Mouse (Mus musculus): ENCODE measurements around the gene Olfr1246. TPM values are rescaled to one million over a fixed set of nuclear protein-coding genes. Genes with fewer than 3 reads are reported as not detected.

The Olfr1246 gene
- total and polyA plus RNA-seq, 2 experiments = not detected

DNA sequence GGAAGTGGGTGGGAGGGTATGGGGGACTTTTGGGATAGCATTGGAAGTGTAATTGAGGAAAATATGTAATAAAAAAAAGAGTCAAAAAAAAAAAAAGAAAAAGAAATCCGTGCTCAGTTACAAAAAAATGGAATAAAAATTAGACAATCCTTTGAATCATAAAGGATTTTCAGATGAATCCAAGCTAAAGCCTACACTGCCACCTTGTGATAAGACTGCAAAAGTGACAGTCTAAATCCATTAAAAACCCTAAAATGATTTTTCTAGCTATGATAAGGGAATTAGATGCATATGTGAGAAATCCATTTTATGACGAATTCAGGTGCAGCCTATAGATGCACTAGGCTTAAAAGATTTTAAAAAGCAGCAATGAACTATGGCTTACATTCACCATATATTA lies 48.4 kb downstream of the Olfr1246 start:
- Histone ChIP-seq H3K27ac (replicated peaks; ENCODE audit: insufficient read depth, low read depth, low read length) (no peak overlapping the region), H3K36me3 (ENCODE audit: control insufficient read depth, insufficient read depth, low read length) (no peaks in the 10 kb centered on the region), H3K4me1 (ENCODE audit: control insufficient read depth, insufficient read depth, low read length) (no peaks in the 10 kb centered on the region), H3K9ac (ENCODE audit: low read depth, low read length) (no peak overlapping the region), H3K27me3 (ENCODE audit: control insufficient read depth, insufficient read depth, low read length) (no peaks in the 10 kb centered on the region), H3K79me2 (ENCODE audit: control insufficient read depth, insufficient read depth, low read length) (no peaks in the 10 kb centered on the region), H3K4me3 (ENCODE audit: insufficient read depth, low read depth, low read length) (no peak overlapping the region)
- no peak for TF ChIP-seq POLR2A (IDR thresholded peaks at IDR 0.05; ENCODE audit: extremely low read depth, insufficient read depth, low read length)
- TF ChIP-seq CTCF (IDR thresholded peaks at IDR 0.05; ENCODE audit: low read depth, low read length) = no peak
- 52% methylated on average over 2 of the region's 2 CpGs for WGBS
- DNase-seq (ENCODE audit: extremely low read depth, low read depth, low spot score) = no peak

DNA sequence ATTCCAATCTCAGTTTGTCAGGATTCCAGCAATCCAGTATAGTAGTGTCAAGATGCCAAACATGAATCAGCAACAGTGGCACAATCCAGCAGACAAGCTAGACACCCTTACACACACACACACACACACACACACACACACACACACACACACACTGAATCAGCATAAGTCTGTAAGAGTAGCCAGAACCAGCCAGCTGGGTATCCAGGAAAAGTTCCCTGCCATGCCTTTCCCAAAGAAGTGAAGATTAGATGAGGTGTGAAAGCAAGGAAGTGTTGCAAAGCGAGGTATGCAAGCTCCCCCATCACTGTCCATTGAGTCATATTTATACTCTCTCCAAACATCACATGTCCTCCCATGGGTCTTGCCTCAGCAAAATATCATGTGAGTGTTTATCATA lies 53.0 kb downstream of the Olfr1246 start:
- TF ChIP-seq POLR2A (IDR thresholded peaks at IDR 0.05; ENCODE audit: extremely low read depth, insufficient read depth, low read length) (no peak), CTCF (IDR thresholded peaks at IDR 0.05; ENCODE audit: low read depth, low read length) (no peak)
- H3K27ac ChIP-seq (replicated peaks; ENCODE audit: insufficient read depth, low read depth, low read length) = no peak overlapping the region
- no peaks in the 10 kb centered on the region for H3K79me2 ChIP-seq (ENCODE audit: control insufficient read depth, insufficient read depth, low read length)
- no peak overlapping the region for H3K4me3 ChIP-seq (ENCODE audit: insufficient read depth, low read depth, low read length)
- H3K4me1 ChIP-seq (ENCODE audit: control insufficient read depth, insufficient read depth, low read length) = no peaks in the 10 kb centered on the region
- no peaks in the 10 kb centered on the region for H3K27me3 ChIP-seq (ENCODE audit: control insufficient read depth, insufficient read depth, low read length)
- H3K9ac ChIP-seq (ENCODE audit: low read depth, low read length) = no peak overlapping the region
- H3K36me3 ChIP-seq (ENCODE audit: control insufficient read depth, insufficient read depth, low read length) = no peaks in the 10 kb centered on the region
- no peak for DNase-seq (ENCODE audit: extremely low read depth, low read depth, low spot score)
- 48% methylated on average over 1 of the region's 1 CpGs for whole genome bisulfite sequencing

Other genes starting within 250 kb of the Olfr1246 start
- gene Olfr1234, start 228.3 kb downstream of the Olfr1246 start, total RNA-seq (2014; rRNA removed) = not detected in 2 replicates
- not detected in 2 replicates for gene Olfr1234, start 228.3 kb downstream of the Olfr1246 start, polyA plus RNA-seq (2012; rRNA removed)
- gene Olfr1238, start 183.5 kb downstream of the Olfr1246 start, total RNA-seq (2014; rRNA removed) = not detected in 2 replicates
- not detected in 2 replicates for gene Olfr1238, start 183.5 kb downstream of the Olfr1246 start, polyA plus RNA-seq (2012; rRNA removed)
- gene Olfr1239, start 172.8 kb downstream of the Olfr1246 start, total RNA-seq (2014; rRNA removed) = not detected in 2 replicates
- gene Olfr1239, start 172.8 kb downstream of the Olfr1246 start, polyA plus RNA-seq (2012; rRNA removed) = not detected in 2 replicates
- gene Olfr1240, start 150.2 kb downstream of the Olfr1246 start, total RNA-seq (2014; rRNA removed) = not detected in 2 replicates
- not detected in 2 replicates for gene Olfr1240, start 150.2 kb downstream of the Olfr1246 start, polyA plus RNA-seq (2012; rRNA removed)
- not detected in 2 replicates for gene Olfr1241, start 106.0 kb downstream of the Olfr1246 start, total RNA-seq (2014; rRNA removed)
- not detected in 2 replicates for gene Olfr1241, start 106.0 kb downstream of the Olfr1246 start, polyA plus RNA-seq (2012; rRNA removed)
- not detected in 2 replicates for gene Olfr1242, start 94.8 kb downstream of the Olfr1246 start, total RNA-seq (2014; rRNA removed)
- not detected in 2 replicates for gene Olfr1242, start 94.8 kb downstream of the Olfr1246 start, polyA plus RNA-seq (2012; rRNA removed)
- not detected in 2 replicates for gene Olfr1243, start 61.7 kb downstream of the Olfr1246 start, total RNA-seq (2014; rRNA removed)
- gene Olfr1243, start 61.7 kb downstream of the Olfr1246 start, polyA plus RNA-seq (2012; rRNA removed) = not detected in 2 replicates
- gene Olfr1245, start 14.7 kb downstream of the Olfr1246 start, total RNA-seq (2014; rRNA removed) = not detected in 2 replicates
- not detected in 2 replicates for gene Olfr1245, start 14.7 kb downstream of the Olfr1246 start, polyA plus RNA-seq (2012; rRNA removed)
- gene Olfr1247, start 21.0 kb upstream of the Olfr1246 start, total RNA-seq (2014; rRNA removed) = not detected in 2 replicates
- gene Olfr1247, start 21.0 kb upstream of the Olfr1246 start, polyA plus RNA-seq (2012; rRNA removed) = not detected in 2 replicates
- gene Olfr1248, start 25.1 kb upstream of the Olfr1246 start, total RNA-seq (2014; rRNA removed) = not detected in 2 replicates
- not detected in 2 replicates for gene Olfr1248, start 25.1 kb upstream of the Olfr1246 start, polyA plus RNA-seq (2012; rRNA removed)
- not detected in 2 replicates for gene Olfr1249, start 41.8 kb upstream of the Olfr1246 start, total RNA-seq (2014; rRNA removed)
- gene Olfr1249, start 41.8 kb upstream of the Olfr1246 start, polyA plus RNA-seq (2012; rRNA removed) = not detected in 2 replicates
- not detected in 2 replicates for gene Olfr1250, start 68.3 kb upstream of the Olfr1246 start, total RNA-seq (2014; rRNA removed)
- not detected in 2 replicates for gene Olfr1250, start 68.3 kb upstream of the Olfr1246 start, polyA plus RNA-seq (2012; rRNA removed)
- gene Olfr1251, start 78.8 kb upstream of the Olfr1246 start, total RNA-seq (2014; rRNA removed) = not detected in 2 replicates
- gene Olfr1251, start 78.8 kb upstream of the Olfr1246 start, polyA plus RNA-seq (2012; rRNA removed) = not detected in 2 replicates
- not detected in 2 replicates for gene Olfr1252, start 131.9 kb upstream of the Olfr1246 start, total RNA-seq (2014; rRNA removed)
- gene Olfr1252, start 131.9 kb upstream of the Olfr1246 start, polyA plus RNA-seq (2012; rRNA removed) = not detected in 2 replicates
- not detected in 2 replicates for gene Olfr1253, start 163.9 kb upstream of the Olfr1246 start, total RNA-seq (2014; rRNA removed)
- not detected in 2 replicates for gene Olfr1253, start 163.9 kb upstream of the Olfr1246 start, polyA plus RNA-seq (2012; rRNA removed)
- not detected in 2 replicates for gene Olfr1254, start 200.5 kb upstream of the Olfr1246 start, total RNA-seq (2014; rRNA removed)
- not detected in 2 replicates for gene Olfr1254, start 200.5 kb upstream of the Olfr1246 start, polyA plus RNA-seq (2012; rRNA removed)
- gene Olfr1255, start 218.9 kb upstream of the Olfr1246 start, total RNA-seq (2014; rRNA removed) = not detected in 2 replicates
- not detected in 2 replicates for gene Olfr1255, start 218.9 kb upstream of the Olfr1246 start, polyA plus RNA-seq (2012; rRNA removed)
- not detected in 2 replicates for gene Olfr1256, start 248.4 kb upstream of the Olfr1246 start, total RNA-seq (2014; rRNA removed)
- not detected in 2 replicates for gene Olfr1256, start 248.4 kb upstream of the Olfr1246 start, polyA plus RNA-seq (2012; rRNA removed)